Comparison of ENCODE assay signal across 14 mouse cellular contexts in genomic region chr4:31454898-31455297, GRCm38 (mm10).
DNase-seq lines count a peak whose midpoint lies in the region; ATAC-seq lines count a peak whose summit lies in the region.
"Had no signal": no experiment of that assay in that cellular context is flagged by ENCODE, and none has a peak within 500 bp of the region (broad histone marks: within the 10 kb centered on the region; RNA-seq: fewer than 3 reads in every experiment).

No protein-coding gene starts in this region.

- no peak overlapping the region for H3K4me3 ChIP-seq in kidney, embryonic 14.5 days (ENCODE audit: low read length)
- peak overlapping the region; percentile 6; the same call in 1 of the 2 replicates for H3K4me3 ChIP-seq in heart, embryonic 11.5 days (ENCODE audit: low read depth, low read length)
- H3K4me3 ChIP-seq in intestine, embryonic 15.5 days (replicated peaks): no peak overlapping the region
- no peak overlapping the region for H3K4me3 ChIP-seq in stomach, embryonic 15.5 days (replicated peaks)
- H3K4me3 ChIP-seq: hindbrain, embryonic 10.5 days; limb, embryonic 12.5 days; megakaryocyte, embryonic 14.5 days; neural tube, embryonic 13.5 days had no signal

- no peak overlapping the region for H3K9ac ChIP-seq in kidney, embryonic 14.5 days (ENCODE audit: low read depth, low read length)
- H3K9ac ChIP-seq in heart, embryonic 11.5 days (ENCODE audit: low read depth, low read length): 0 out of 2 replicates have a peak overlapping the region, but pooled peaks have one; percentile 18
- H3K9ac ChIP-seq in intestine, embryonic 15.5 days: no peak overlapping the region
- no peak overlapping the region for H3K9ac ChIP-seq in stomach, embryonic 15.5 days
- H3K9ac ChIP-seq: limb, embryonic 12.5 days; neural tube, embryonic 13.5 days had no signal

- 61% methylated on average over 7 of the region's 7 CpGs for WGBS in kidney, embryonic 14.5 days
- WGBS in heart, embryonic 11.5 days (ENCODE audit: insufficient replicate concordance): 34% methylated on average over 7 of the region's 7 CpGs
- WGBS in intestine, embryonic 15.5 days: 30% methylated on average over 7 of the region's 7 CpGs
- WGBS in stomach, embryonic 15.5 days: 27% methylated on average over 7 of the region's 7 CpGs

- H3K4me1 ChIP-seq in kidney, embryonic 14.5 days (ENCODE audit: control insufficient read depth, insufficient read depth, low read length): no peaks in the 10 kb centered on the region
- 0 out of 2 replicates have a peak, but pooled peaks cover 8% of the 10 kb centered on the region for H3K4me1 ChIP-seq in heart, embryonic 11.5 days (ENCODE audit: control insufficient read depth, insufficient read depth, low read length)
- H3K4me1 ChIP-seq in intestine, embryonic 15.5 days (replicated peaks): peaks cover 4% of the 10 kb centered on the region; the same call in 1 of the 2 replicates
- no peaks in the 10 kb centered on the region for H3K4me1 ChIP-seq in stomach, embryonic 15.5 days
- H3K4me1 ChIP-seq: limb, embryonic 12.5 days; megakaryocyte, embryonic 14.5 days; neural tube, embryonic 13.5 days had no signal

- H3K27ac ChIP-seq in kidney, embryonic 14.5 days (ENCODE audit: low read depth, low read length): no peak overlapping the region
- H3K27ac ChIP-seq in heart, embryonic 11.5 days (ENCODE audit: low read depth, low read length): peak overlapping the region; percentile 35; the same call in 1 of the 2 replicates
- peak overlapping the region; percentile 40; the same call in 1 of the 2 replicates for H3K27ac ChIP-seq in intestine, embryonic 15.5 days
- peak overlapping the region; percentile 45; the same call in 1 of the 2 replicates for H3K27ac ChIP-seq in stomach, embryonic 15.5 days
- H3K27ac ChIP-seq: hindbrain, embryonic 10.5 days; limb, embryonic 12.5 days; neural tube, embryonic 13.5 days had no signal

- DNase-seq in kidney, postnatal 4 days: peak; percentile 5 to 10
- no peak for DNase-seq in embryo, embryonic 9.5 days (ENCODE audit: extremely low spot score)
- DNase-seq in right cerebral cortex, postnatal 25 days: no peak
- DNase-seq: right cerebral cortex, postnatal 4 days had no signal

- H3K27me3 ChIP-seq in kidney, embryonic 14.5 days (ENCODE audit: control insufficient read depth, insufficient read depth, low read length): no peaks in the 10 kb centered on the region
- no peaks in the 10 kb centered on the region for H3K27me3 ChIP-seq in heart, embryonic 11.5 days (ENCODE audit: control insufficient read depth, insufficient read depth, low read length)
- no peaks in the 10 kb centered on the region for H3K27me3 ChIP-seq in intestine, embryonic 15.5 days (replicated peaks)
- H3K27me3 ChIP-seq in stomach, embryonic 15.5 days (replicated peaks): no peaks in the 10 kb centered on the region
- H3K27me3 ChIP-seq: limb, embryonic 12.5 days; megakaryocyte, embryonic 14.5 days; neural tube, embryonic 13.5 days had no signal

- no peak overlapping the region for H3K4me2 ChIP-seq in kidney, embryonic 14.5 days (replicated peaks; ENCODE audit: low read depth, low read length)
- peak overlapping the region; percentile 43 for H3K4me2 ChIP-seq in heart, embryonic 11.5 days
- H3K4me2 ChIP-seq in intestine, embryonic 15.5 days (replicated peaks): peak overlapping the region; percentile 33; the same call in 1 of the 2 replicates
- peak overlapping the region; percentile 29 for H3K4me2 ChIP-seq in stomach, embryonic 15.5 days
- H3K4me2 ChIP-seq: limb, embryonic 12.5 days; neural tube, embryonic 13.5 days had no signal

- H3K9me3 ChIP-seq in kidney, embryonic 14.5 days (ENCODE audit: control insufficient read depth, low read length): no peaks in the 10 kb centered on the region
- H3K9me3 ChIP-seq in heart, embryonic 11.5 days (replicated peaks; ENCODE audit: control insufficient read depth, low read length): no peaks in the 10 kb centered on the region
- no peaks in the 10 kb centered on the region for H3K9me3 ChIP-seq in intestine, embryonic 15.5 days
- H3K9me3 ChIP-seq in stomach, embryonic 15.5 days: no peaks in the 10 kb centered on the region
- H3K9me3 ChIP-seq: hindbrain, embryonic 10.5 days; limb, embryonic 12.5 days; neural tube, embryonic 13.5 days had no signal

- H3K36me3 ChIP-seq in kidney, embryonic 14.5 days (ENCODE audit: control insufficient read depth, insufficient read depth, low read length): no peaks in the 10 kb centered on the region
- H3K36me3 ChIP-seq in heart, embryonic 11.5 days (ENCODE audit: control insufficient read depth, insufficient read depth, low read length): no peaks in the 10 kb centered on the region
- no peaks in the 10 kb centered on the region for H3K36me3 ChIP-seq in intestine, embryonic 15.5 days
- H3K36me3 ChIP-seq in stomach, embryonic 15.5 days: no peaks in the 10 kb centered on the region
- H3K36me3 ChIP-seq: G1E; hindbrain, embryonic 10.5 days; limb, embryonic 12.5 days; neural tube, embryonic 13.5 days had no signal

- ATAC-seq in kidney, embryonic 14.5 days (ENCODE audit: low FRiP score, low TSS enrichment): no peak
- ATAC-seq in heart, embryonic 11.5 days (replicated peaks; ENCODE audit: insufficient number of reproducible peaks, low FRiP score, low TSS enrichment): no peak
- no peak for ATAC-seq in intestine, embryonic 15.5 days
- no peak for ATAC-seq in stomach, embryonic 15.5 days (ENCODE audit: insufficient read depth, low FRiP score, low read depth)
- ATAC-seq: forebrain, embryonic 14.5 days had no signal

Comparison
In these comparisons a context has a peak if more than half of its experiments do, and no peak if none do; other contexts are left out.
1. DNase-seq: peak in kidney, postnatal 4 days (2 of 2); none in embryo, embryonic 9.5 days (single experiment) and right cerebral cortex, postnatal 25 days (single experiment).